Mouse (Mus musculus) gastrocnemius, postnatal 4 days (tissue): Measurements from ENCODE around the gene Alkbh6. TPM values are rescaled to one million over a fixed set of nuclear protein-coding genes. Genes with fewer than 3 reads are reported as not detected.
A peak's percentile ranks its signal among the peaks of the same experiment; 100 is the strongest.

Experiments
- DNase-seq, 2 experiments: peaks; one replicate each; pipeline ENCODE4 v3.0.0; 2021 to 2022; ENCODE audit warnings: low spot score in 2 of 2, mixed read lengths in 2 of 2
- long read RNA-seq, 2 experiments: library from polyadenylated mRNA; stranded (forward); transcript quantifications; one replicate each; pipeline ENCODE4 v2.0.0; 2021
- total RNA-seq, 2 experiments: library from RNA; stranded (reverse); gene quantifications; 2 replicates each; pipeline ENCODE4 v1.2.3; 2021

The Alkbh6 gene
- total RNA-seq: 10 to 100 TPM; 25.0 to 26.5 TPM
- long read RNA-seq, experiment 1, transcript Alkbh6-201 (7 exons, 982 nt): major isoform, 15 of 43 reads
- long read RNA-seq, experiment 1, transcript Alkbh6-202 (6 exons, 1,112 nt): major isoform, 15 of 43 reads
- long read RNA-seq, experiment 1, partial matches to known transcripts: 2 of 43 reads
- long read RNA-seq, experiment 1, other reads (novel, unspliced or antisense): 10 of 43 reads
- long read RNA-seq, experiment 2, transcript Alkbh6-202 (6 exons, 1,112 nt): minor isoform, 11 of 31 reads
- long read RNA-seq, experiment 2, transcript Alkbh6-201 (7 exons, 982 nt): major isoform, 15 of 31 reads
- long read RNA-seq, experiment 2, partial matches to known transcripts: 0 of 31 reads
- long read RNA-seq, experiment 2, other reads (novel, unspliced or antisense): 5 of 31 reads

DNA sequence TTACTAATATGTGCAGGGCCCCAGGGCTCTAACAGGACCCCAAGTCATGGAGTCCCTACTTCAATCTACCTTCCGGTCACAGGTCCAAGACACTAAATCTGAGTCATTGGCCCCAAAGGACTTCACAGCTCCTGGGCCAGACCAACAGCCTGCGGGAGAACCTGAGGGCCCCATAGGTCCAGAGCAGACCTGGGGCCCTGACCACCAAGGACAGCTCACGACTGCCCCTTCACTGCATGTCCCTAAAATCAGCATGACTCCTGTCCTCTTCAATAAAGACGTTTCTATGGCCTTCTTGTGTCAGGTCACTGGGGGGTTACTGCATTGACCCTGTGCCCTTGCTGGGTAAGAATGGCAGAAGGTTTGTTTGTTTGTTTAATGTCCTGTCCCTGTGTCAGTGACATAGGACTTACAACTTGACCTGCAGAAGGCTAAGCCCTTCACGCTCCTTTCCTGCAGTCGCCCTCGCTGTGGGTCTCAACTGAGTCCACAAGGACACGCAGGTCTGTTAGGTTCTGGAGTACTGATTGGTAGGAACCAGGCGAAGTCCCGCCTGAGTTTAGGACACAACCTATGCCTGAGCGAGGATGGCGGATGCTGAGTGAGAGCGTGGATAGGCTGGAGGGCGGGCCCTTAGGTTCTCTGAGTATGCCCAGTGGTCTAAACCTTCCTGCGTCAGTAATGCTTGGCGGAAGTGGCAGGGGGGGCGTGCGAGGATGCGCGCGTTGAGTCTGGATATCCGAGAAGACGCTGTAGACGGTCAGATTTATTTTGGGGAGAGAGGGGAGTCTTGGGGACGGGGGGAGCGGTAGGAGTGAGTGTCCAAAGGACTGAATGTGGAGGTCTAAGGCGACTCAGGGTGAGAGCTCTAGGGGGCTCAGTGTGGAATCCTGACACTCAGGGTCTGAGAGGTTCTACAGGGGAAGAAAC lies at the start of gene Alkbh6:
TSS of gene Alkbh6 (plus strand) at position 642 of the 930 bp plus-strand sequence.
- DNase-seq: peak; percentile 69 to 90

DNA sequence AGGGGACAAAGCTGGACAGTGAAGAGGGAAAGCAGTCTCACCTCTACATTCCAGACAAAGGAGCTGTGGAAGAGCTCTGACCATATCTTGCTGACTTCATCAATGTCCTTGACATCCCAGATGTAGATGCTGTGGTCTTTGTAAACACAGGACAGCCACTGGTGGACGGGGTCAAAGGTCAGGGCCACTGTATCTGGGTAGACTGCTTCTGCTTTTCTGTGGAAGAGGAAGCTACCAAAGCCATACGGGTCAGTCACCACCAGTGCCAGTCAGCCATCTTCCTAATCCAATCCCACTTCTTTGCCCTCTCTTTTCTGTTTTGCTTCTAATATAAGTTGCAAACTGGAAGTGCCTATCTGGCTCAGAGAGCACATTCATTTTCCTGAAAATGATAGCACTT lies 43.5 kb upstream of the Alkbh6 start:
- no peak for DNase-seq

DNA sequence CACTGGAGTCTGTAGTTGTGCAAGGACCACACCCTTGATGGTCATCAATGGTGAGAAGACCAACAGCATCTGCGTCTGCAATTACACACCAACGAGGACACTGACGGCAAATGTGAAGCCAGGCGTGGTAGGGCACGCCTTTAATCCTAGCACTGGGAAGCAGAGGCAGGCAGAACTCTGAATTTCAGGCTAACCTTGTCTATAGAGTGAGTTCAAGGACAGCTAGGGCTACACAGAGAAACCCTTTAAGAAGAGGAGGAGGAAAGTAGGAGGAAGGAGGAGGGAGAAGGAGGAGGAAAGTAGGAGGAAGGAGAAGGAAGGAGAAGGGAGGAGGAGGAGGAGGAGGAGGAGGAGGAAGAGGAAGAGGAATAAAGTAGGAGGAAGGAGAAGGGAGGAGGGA lies 43.0 kb upstream of the Alkbh6 start:
- DNase-seq: no peak

DNA sequence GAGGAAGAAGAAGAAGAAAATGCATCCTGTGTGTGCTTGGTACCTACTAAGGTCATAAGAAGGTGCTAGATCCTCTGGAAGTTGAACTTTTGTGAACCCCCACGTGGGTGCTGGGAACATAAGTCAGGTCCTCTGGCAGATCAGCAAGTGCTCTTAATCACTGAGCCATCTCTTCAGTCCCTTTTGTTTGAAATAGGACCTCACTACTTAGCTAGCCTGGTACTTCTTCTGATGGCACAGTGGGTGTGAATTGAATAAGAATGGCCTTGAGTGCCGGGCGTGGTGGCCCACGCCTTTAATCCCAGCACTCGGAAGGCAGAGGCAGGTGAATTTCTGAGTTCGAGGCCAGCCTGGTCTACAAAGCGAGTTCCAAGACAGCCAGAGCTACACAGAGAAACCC lies 42.6 kb upstream of the Alkbh6 start:
- DNase-seq: no peak

DNA sequence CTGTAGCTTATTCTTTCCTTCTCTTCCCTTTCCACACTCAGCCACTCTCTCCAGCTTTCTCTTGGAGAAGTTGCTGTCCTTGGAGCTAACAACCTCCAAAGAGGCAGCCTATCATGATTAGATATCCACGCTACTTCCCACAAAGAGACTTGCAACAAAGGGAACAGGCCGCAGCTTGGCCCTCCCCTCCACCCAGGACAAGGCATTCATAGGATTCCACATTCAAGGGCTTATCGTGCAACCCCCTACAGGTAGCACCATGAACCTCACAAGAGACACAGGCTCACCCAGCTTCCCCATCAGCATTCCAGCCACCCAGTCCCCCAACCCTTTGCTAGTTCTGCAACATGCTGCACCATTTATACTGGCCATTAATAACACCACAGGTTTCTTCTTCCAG lies 41.7 kb upstream of the Alkbh6 start:
- no peak for DNase-seq

DNA sequence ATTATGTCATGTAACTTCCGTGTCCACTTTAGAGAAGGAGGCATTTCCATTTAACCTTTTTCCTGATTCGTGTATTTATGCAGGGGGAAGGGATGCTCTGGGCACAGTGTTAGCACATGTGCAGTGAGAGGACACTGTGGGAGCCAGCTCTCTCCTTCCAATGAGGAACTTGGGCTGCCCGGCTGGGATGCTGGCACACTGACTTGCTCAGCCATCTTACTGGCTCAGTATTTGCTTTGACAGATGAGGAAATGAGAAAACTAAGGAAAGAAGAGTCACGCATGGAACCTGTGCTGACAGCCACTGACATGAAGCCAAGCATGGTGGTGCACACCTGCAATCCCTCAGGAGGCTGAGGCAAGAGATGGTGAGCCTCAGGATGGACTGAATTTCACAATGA lies 38.9 kb upstream of the Alkbh6 start:
- DNase-seq: no peak

DNA sequence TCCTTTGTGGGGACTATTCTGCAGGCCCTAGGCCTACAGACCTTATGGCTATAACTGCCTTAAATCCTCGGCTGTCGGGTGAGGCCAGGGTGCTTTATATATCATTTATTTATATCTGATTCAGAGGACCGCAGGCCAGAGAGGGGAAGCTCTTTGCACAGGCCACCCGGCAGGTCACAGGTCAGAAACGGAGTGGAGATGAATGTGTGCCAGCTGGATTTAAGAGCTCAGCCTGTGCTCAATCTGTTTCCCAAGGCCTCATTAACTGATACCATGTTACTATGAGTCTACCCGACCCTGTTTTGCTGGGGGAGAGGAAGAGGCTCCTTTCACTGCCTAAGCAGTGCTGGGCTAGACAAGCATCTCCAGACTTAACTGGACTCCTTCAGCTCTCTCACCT lies 34.1 kb upstream of the Alkbh6 start:
- no peak for DNase-seq

DNA sequence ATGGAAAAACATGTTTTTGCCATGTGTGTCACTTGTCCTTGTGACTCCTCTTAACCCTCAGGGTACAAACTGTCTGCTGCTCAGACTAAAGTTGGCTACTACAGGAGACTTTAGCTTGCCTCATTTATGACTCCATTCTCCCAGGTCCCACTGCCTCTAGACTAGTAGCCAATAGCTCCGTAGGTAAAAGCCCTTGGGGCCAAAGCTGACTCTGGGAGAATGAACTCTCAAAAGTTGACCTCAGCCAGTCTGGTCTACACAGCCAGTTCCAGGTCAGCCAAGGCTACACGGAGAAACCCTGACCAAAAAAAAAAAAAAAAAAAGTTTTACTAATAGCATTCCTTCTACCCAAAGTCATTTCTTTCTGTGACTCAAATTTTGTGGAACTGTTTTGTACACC lies 29.6 kb upstream of the Alkbh6 start:
- no peak for DNase-seq

DNA sequence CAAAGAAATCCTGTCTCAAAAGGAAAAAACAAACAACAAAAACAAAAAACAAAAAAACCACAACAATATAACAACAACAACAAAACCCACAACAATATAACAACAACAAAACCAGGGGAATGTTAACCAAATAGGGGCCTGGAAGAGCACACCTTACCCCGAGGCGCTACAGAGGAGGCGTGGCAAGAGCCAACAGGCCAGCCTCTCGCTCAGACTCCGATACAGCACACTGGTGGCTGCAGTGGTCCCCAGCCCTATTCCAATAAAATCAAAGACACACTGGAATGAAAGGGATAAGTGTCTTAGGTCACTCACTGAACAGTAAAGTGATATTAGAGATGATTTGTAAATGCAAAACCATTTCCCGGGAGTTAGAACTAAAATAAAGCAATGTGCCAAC lies 29.0 kb upstream of the Alkbh6 start:
- DNase-seq: no peak

DNA sequence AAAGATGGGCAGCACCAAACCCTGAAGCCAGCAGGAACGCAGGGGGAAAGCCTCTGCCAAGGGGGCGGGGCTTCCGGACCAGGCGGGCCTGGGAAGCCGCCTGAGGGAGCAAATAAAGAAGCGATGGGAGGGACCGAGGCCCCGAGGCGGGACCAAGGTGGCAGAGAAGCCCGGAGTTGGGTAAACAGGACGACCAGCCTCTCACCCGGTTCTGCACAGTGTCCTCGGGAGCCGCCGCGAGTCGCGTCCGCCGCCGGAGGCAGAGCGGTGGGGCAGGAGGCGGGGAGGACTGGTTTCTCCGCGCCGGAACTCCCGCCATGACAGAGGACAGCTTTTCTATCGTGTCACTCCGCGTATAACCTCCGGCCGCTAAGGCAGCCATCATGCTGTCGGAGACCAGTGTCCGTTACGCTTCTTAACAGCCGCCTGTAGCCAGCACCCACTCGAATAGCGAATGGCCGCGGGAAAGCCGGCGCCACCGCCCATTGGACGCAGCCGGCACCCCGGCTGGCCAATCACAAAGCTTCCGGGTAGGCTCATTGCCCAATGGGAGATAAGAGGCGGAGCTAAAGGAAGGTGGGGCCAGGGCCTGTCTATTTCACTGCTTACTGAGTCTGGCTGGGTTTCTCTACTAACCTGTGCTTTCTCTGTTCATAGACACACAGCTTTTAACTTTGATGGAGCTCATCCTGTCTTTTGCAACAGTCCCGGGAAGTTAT lies 28.4 kb upstream of the Alkbh6 start, which contains the start of the genes Thap8 and Wdr62:
TSS of gene Thap8 (plus strand) at position 144 of the 719 bp plus-strand sequence.
TSS of gene Wdr62 (minus strand) at position 469 of the 719 bp plus-strand sequence.
- peak; percentile 85 to 92 for DNase-seq

DNA sequence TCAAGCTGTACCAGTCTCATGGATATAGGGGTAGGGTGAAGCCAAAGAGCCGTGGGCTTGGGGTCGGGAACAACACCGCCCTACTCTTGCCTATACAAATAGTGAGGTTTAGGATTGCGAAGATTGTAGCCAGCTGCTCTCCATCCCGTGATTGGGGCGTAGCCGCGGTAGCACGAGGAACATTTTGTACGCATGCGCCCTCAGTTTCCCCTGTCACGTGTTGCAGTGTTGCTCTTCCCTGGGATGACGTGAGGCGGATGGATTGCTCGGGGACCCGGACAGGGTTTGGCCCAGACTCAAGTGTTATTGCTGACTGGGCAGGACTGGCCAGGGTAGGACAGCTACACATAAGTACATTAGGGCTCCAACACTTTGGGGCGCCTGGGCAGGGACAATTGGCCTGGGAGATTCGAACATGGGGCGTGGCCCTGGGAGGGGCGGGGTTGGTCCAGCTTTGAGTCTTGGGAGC lies 27.8 kb upstream of the Alkbh6 start:
- DNase-seq: peak; percentile 72 to 87

DNA sequence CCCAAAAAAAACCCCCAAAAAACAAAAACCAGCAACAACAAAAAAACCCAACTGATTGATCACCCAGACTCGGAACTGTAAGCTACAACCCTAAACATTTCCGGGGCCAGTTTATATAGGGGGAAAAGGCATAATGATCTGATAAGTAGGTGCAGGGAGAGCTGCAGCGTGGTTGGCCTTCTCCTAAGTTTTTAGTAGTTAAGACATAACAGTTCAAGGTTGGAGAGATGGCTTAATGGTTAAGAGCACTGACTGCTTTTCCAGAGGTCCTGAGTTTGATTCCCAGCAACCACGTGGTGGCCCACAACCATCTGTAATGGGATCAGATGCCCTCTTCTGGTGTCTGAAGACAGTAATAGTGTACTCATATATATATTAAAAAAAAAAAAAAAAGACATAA lies 27.0 kb upstream of the Alkbh6 start:
- no peak for DNase-seq

DNA sequence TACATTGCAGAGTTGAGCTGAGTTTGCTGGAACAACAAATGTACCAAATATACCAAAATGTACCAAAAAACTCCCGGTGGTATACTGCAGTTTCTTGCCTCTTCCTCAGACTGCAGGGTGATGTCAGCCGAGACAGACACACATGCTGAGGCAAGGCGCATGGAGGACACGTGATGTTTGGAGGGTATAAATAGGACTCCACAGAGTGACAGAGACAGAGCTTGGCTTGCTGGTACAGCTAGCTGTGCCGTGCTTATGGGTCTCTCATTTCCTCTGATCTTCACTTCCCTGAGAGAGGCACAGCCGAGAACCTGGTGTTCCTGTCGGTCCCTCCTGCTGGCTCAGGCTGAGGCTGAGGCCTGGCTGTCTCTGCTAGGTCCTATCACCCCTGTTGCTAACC lies 25.8 kb upstream of the Alkbh6 start:
- DNase-seq: no peak

DNA sequence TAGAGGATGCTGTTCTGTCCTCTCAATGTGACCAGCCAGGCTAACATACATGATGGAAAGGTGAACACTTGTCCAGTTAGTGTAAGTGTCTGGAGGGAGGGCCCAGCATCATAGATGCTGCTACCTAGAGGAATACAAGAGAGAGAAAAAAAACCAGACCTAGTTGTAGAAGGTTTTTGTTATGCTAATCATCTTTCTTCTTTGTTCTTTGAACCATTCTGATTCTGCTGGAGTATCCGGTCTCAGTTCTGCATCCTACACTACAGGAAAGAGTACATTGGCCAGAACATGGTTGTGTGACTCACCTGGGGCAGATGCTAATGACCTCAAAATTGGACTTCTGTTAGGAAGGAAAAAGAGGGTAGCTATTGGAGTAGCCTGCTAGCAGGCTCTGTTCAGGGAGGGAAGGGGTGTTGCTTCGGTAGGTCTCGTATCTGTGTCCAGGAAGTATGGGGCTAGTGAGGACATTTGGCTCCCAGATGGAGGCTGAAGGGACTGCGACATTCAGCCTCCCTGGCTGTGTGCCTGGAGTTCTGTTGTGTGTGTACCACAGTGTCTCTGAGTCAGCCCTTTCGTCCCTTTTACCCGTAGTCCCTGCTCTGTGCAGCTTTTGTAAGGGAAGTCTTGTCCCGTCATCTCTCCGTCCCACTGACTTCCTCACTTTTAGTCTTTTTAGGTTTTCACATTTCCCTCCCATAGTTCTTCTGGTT lies 21.7 kb upstream of the Alkbh6 start:
- DNase-seq: no peak

DNA sequence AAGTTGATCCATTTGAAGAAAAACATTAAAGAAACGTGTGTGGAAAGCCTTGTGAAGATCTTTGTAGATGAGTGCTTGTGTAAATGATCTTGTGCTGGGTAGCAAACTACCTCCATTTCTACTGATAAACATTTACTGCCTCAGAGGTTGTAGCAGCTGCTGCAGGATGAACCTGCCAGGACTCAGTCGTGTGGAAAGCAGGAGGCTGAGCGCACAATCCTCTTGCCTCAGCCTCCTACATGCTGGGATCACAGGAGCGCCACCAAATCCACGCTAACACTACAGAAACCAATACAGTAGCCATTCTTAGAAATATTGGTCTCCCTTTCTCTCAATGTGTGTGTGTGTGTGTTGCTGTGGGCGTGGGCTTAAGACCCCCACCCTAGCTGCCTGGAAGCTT lies 20.5 kb upstream of the Alkbh6 start:
- DNase-seq: no peak

DNA sequence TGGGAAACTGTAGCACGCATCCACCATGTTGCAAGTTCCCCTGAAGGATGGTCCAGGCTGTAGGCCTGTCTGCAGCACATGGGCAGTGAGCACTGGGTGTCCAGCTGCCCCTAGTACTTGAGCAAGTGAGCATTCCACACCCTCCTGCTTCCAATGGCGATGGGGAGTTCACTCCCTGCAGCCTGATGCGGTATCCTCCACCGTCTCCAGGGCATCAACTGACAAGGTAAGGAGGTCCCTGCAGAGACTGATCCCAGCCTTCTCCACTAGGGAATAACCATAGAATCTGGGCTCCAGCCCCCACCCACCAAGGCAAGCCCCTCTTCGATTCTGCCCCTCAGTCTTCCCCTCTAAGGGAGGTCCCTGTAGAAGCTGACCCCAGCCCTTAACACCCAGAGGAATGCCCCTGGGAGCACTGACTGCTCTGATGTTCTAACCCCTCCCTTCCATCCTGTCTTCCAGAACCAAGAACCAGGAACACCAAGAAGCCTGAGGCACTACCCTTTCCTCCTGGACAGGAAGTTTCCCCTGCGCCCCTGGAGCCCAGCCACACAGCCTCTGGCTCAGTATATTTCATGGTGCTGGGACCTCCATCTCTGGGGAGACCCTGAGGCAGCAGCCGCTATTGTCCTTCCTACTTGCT lies 19.3 kb upstream of the Alkbh6 start:
- DNase-seq: no peak

DNA sequence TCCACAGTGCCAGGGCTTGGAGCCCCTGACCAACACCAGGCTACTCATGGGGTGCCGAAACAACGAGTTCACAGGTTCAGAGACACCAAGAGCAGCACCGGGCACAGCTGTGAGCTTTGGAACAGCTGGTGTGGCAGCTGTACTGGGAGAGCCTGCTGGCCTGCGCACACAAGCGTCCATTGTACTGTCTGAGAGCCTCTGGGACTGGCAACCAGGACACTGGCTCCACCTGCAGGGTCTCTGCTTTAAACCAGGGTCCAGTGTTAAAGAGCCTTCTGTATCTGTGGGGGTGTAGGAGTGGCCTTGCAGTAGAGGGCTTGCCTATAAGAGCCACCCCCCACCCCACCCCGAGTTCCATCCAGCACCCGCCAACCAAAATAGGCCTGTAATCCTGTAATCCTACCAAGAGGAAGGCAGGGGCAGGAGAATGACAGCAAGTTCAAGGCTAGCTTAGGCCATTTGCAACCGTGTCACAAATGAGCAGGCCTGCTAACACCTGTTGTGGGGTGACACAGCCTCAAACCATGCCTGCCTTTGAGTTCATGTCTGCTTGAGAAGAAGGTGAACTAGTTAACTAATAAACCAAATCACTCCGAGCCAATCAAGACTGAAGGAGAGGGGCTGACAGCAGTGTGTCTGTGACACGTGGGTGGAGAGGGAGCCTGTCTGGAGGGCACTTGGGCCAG lies 18.7 kb upstream of the Alkbh6 start:
- DNase-seq: peak in 1 of 2 experiments; percentile 43

DNA sequence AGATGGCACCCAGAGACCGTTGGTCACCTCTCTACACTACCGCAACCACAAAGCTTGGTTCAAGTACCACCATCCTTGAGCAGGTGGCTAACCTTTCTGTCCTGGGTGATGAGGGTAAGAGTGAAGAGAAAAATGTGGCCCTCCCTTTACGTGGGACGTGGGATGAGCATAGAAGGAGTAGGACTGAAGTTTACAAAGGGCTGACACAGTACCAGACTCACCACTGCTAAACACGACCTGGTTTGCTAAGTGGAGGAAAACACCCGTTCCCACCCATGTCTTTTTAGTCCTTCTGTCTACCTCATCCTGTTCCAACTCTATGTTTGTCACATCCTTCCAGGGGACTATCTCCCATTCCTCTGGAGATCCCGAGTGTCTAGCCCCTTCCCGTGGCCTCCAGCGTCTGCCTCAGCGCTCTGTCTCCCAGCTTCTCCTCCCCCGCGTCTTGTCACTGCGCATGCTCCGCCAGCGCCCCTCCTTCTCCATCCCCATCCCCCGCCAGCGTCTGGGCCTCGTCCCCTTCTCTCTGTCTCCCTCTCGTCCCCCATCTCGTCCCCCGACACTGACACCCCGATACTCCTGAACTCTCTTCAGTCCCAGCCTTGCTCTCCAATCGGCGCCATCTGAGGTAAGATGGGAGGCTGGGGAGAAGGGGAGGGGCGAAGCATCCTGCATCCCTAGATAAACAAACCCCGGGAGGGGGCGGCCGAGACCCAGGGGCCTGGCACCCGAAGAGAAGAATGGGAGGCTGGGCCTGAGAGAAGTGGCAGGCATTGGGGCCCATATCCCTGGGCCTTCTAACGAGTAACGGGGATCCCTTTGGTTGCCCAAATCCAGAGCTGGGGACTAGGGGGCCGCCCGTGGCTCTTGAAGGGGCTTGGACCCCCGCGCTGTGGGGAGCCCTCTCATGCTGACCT lies 17.0 kb upstream of the Alkbh6 start, which contains the start of gene Clip3:
TSS of gene Clip3 (plus strand) at position 514 of the 917 bp plus-strand sequence.
- peak; percentile 72 to 82 for DNase-seq
